Mouse (Mus musculus): ENCODE data around the gene Vrk1. TPM values are rescaled to one million over a fixed set of nuclear protein-coding genes. Genes with fewer than 3 reads are reported as not detected.

The Vrk1 gene
- total RNA-seq, 4 experiments from 2014 or later = 6.9 to 9.5 (median 8.2) TPM

DNA sequence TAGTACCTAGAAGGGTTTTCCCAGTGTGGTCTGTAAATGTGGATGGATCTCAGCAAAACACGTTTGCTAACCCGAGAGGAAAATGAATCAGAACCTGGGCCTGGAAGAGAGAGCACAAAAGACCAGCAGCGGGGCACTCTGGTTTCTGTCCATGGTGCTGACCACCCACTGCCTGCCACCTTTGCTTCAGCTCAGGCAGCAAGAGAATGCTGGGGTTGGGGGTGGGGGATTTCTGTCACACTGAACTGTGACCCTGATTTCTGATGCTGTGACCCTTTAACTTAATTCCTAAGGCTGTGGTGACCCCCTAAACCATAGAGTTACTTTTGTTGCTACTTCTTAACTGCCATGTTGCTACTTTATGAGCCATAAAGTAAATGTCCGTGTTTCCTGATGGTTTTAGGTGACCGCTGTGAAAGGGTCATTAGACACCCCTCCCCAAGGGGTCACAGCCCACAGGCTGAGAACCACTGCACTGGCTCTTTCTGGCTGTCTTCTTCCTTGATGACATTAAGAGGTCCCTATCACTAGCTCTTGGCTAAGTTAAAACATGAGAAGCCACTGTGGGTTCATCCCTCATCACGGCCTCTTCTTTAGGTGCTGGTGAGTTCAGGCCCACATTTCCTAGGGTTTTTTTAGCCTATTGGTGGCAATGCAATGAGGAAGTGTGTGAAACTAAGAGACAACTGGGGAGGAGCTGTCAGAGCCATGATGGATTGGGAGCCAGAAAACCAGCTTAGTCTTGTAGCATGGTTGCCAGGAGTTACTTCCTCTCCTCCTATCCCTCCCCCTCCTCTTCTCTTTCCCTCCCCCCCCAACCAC, 105.3 kb downstream of the Vrk1 start:
- DNase-seq (ENCODE audit: low spot score) = peak; percentile 1

GRCm38 (mm10) chr12:106115892-106116206, 105.8 kb downstream of the Vrk1 start:
- DNase-seq (ENCODE audit: low spot score) = no peak

DNA sequence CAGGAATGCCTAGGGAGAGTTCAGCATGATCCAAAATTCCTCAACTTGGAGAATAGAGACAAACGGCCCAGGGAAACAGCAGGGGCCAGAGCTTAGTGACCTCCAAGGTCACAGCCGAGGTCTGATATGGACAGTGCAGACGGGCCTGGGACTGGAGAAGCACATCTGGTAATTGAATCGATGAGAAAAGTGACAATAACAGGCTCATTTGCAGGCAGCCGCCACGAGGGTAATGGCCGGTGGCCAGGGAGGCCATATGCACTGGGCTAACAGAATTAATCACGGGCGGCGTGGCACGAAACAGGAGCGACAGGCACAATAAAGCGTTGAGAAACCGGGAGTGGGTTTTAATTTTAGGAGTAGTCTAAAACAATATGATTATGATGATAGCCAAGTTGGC, 113.2 kb downstream of the Vrk1 start:
- DNase-seq (ENCODE audit: low spot score) = no peak

DNA sequence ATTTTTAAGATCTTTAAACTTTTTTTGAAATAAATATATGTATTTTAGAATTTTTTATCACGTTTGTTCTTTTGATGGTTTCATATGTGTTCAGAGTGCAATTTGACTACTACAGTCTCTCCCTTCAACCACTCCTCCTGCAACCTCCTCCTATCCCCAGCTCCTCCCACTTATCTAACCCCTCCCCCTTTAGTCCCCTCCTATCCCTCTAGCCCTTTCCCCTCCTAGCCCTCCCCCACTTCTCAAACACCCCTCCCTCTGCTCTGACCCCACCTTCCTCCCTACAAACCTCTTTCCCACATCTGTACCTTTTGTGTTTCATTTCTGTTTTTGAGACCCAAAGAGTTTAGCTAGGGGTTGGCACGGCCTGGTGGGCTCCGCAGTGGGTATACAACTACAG, 114.6 kb downstream of the Vrk1 start:
- DNase-seq (ENCODE audit: low spot score) = no peak

Other genes with a start within 250 kb of the Vrk1 start
- 100 to 1,000 TPM; 106 to 123 (median 114) TPM for gene Papola, start 225.5 kb upstream of the Vrk1 start, total RNA-seq (2022)

Data from heart, adult 8-10 months (tissue).